Mouse (Mus musculus): Measurements from ENCODE around the gene Stk32b.

DNA sequence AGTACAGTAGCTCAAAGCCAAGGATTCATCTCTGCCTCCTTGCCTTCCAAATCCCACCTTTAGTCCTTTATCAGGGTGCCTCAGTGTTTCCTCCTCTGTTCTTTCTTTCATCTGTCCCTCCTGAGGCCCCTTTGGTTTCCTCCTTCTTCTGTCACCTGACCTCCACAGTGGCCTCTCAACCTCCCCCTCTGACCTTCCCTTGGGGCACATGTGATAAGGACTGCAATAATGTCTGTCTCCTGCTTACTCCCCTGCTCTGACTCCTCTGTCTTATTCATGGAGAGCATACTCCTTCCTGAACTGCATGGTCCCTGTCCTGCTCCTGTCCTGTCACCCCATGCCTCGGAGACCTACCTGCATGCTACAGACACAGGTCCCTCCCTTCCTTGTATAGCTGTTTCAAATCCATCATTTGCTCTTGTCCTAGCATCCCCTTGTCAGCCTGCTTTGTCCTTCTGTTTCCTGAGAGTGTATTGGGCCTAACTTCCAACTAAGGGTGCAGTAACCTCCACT, 66.8 kb downstream of the Stk32b start:
- TF ChIP-seq GATA1 (IDR thresholded peaks at IDR 0.05; ENCODE audit: borderline replicate concordance, low read length) (no peak), FLI1 (IDR thresholded peaks at IDR 0.05; ENCODE audit: low read length) (no peak)
